Comparison of ENCODE assay signal across 13 mouse cellular contexts in genomic region chr2:15026817-15027216, GRCm38 (mm10).
"Had no signal": no experiment of that assay in that cellular context is flagged by ENCODE, and none has a peak within 500 bp of the region (broad histone marks: within the 10 kb centered on the region; RNA-seq: fewer than 3 reads in every experiment).

No protein-coding gene starts in this region.

- H3K4me1 ChIP-seq: limb, embryonic 13.5 days; liver, embryonic 13.5 days had no signal

- H3K27ac ChIP-seq: limb, embryonic 13.5 days; liver, embryonic 13.5 days had no signal

- H3K4me2 ChIP-seq: limb, embryonic 13.5 days; liver, embryonic 13.5 days; midbrain, embryonic 11.5 days had no signal

- H3K9me3 ChIP-seq: limb, embryonic 13.5 days; liver, embryonic 13.5 days had no signal

- DNase-seq: kidney, adult 2 months; kidney, postnatal 14 days; kidney, postnatal 4 days; left cerebral cortex, postnatal 4 days; liver, embryonic 13.5 days; lung, adult 2 months; midbrain, embryonic 14.5 days; thymus, adult 18-20 months; thymus, postnatal 36 days had no signal

- H3K27me3 ChIP-seq: limb, embryonic 13.5 days; liver, embryonic 13.5 days had no signal

- H3K4me3 ChIP-seq: limb, embryonic 13.5 days; liver, embryonic 13.5 days had no signal

- ATAC-seq: intestine, postnatal 0 days; lung, postnatal 0 days had no signal

- H3K9ac ChIP-seq: limb, embryonic 13.5 days; liver, embryonic 13.5 days had no signal
